Mouse (Mus musculus) B cell, adult 2 months (primary cell): ENCODE results near the gene Ywhab.
A peak's percentile ranks its signal among the peaks of the same experiment; 100 is the strongest.

Source experiments
- DNase-seq, 2 experiments: peaks; one replicate each; pipeline ENCODE4 v3.0.0; 2022

The Ywhab gene

DNA sequence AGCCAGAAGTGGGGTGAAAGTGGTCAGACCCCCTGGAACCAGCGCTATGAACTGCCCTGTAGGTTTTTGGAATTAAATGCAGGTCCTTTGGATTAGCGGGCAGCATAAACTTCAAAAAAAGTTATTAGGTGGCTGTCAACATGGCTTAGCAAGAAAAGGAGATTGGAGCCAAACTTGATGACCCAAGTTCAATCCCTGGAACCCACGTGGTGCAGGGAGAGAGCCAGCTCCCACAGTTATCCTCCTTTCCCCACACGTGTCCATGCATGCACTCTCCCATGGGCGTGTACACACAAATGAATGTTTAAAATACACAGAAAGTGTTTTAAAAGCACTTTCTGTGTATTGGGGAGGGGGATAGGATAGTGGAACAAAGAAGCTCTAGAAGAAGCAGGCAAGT lies 15.7 kb downstream of the Ywhab start:
- DNase-seq = no peak

DNA sequence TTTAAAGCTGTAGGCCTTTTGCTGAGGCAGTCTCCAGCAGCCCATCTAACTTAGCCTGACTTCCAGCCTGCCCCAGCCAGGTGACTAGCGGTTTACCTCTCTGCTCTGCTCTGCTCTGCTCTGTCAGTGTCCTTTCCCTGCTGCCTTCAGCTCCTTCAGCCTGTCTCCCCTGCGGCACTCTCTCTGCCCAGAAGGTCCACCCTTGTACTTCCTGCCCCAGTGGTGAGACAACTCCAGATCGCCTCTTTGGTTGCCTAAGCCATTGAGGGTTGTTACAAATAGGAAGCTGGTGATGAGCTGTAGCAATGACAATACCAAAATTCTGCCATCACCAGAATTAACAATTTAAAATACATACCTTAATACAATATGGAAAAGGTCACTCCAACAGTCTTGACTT lies 16.2 kb downstream of the Ywhab start:
- no peak for DNase-seq

DNA sequence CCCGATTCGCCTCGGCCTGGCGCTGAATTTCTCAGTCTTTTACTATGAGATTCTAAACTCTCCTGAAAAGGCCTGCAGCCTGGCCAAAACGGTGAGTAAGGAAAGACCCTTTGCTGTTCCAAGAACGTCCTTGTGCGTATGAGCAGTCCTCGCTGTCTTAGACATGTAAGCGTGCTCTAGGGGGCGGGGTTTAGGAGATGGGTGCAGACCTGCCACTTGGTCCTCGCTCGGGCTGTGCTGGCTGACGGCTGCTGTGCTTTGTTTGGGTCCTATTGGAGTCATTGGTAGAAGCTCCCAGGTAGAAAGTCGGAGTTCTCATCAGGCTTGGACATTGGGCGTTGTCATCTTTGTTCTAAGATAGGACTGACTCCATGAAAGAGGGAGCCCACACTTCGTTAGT lies 20.5 kb downstream of the Ywhab start:
- DNase-seq = no peak

DNA sequence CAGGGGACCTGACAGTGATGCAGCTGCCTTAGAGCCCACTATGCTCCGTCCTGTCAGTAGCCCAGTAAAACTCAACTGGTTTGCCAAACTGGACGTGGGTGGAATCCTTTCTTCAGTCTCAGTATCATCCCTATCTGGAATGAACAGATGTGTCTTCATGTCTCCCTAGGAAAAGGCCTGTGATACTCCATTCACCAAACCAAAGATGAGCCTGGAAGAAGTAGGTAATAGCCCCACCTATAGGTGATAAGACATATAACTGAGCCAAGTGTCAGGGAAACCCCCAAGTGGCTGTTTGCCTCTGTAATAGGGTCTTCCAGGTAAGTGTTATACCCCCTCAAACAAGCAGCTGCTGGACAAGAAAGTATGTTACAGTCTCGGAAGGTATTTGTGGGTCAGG lies 24.1 kb downstream of the Ywhab start:
- no peak for DNase-seq

DNA sequence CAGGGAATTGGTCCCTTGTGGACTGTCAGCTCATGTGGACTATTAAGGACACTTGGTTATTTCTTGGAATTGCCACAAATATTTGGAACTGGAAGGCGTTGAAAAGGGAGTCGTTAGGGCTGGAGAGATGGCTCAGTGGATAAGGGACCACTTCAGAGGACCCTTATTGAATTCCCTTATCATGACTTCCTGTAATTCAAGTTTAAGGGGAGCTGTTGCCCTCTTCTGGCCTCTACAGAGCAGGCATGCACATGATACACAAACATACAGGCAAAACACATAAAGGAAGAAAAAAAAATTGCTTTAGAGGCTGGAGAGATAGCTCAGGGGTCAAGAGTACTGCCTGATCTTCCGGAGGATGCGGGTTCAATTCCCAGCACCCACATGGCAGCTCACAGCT lies 25.2 kb downstream of the Ywhab start:
- DNase-seq = no peak

DNA sequence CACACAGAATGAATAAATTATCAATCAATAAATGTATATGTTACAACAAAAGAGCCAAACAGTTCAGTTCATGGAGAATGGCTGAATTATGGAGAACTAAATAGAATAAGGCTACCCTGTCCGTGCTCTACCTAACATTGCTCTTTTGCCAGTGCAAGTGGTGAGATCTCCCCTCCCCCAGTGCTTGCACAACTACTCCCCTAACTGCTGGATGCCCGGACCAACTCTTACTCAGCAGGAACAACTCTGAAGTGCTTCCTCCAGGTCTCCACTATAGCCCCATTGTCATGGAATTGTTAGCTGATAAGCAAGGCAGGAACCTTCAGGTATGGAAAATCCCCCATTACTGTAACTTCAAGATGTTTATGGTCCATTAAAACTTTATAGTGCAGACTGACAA lies 27.3 kb downstream of the Ywhab start:
- no peak for DNase-seq

GRCm38 (mm10) chr2:164025150-164025549 lies 30.4 kb downstream of the Ywhab start, which contains the start of gene Pabpc1l:
Gene Pabpc1l, plus strand, starts transcription at chr2:164025450.
- DNase-seq = no peak

GRCm38 (mm10) chr2:164031147-164031546 lies 36.4 kb downstream of the Ywhab start:
- DNase-seq = no peak

DNA sequence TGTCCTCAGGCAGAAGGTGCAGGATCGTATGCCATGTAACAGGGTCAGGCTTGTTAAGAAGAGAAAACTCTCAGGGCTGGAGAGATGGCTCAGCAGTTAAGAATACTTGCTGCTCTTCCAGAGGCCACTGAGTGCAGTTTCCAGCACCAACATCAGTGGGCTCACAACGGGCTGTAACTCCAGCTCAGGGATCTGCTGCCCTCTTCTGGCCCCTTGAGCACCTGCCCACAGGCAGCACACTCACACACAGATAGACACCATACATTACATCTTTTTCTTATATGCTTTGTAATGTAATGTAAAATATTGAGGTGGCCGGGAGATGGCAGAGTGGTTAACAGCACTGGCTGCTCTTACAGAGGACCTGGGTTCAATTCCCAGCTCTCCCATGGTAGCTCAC lies 38.2 kb downstream of the Ywhab start:
- DNase-seq = no peak

- DNase-seq = peak in 1 of 2 experiments; percentile 7
Measured at GRCm38 (mm10) chr2:164036520-164037019, 41.8 kb downstream of the Ywhab start.

GRCm38 (mm10) chr2:164038407-164039028 lies 43.8 kb downstream of the Ywhab start:
- DNase-seq = no peak

DNA sequence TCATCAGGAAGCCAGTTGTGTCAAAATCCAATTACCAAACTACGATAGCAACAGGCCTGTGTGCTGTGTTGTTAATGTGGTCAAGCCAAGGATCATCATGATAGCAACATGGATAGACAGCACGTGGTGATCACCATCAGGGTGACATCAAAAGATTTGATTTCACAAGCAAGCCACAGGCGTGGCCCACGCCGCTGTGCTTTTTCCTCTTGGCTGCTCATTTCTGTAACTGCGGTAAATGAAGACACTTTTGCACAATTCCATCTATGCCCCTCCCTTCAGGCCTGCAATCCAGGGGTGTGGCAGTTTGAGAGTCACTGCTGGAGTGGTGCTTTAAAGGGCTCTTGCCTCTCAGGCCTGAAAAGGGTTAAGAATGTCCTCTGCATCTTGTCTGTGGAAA lies 46.2 kb downstream of the Ywhab start:
- no peak for DNase-seq

DNA sequence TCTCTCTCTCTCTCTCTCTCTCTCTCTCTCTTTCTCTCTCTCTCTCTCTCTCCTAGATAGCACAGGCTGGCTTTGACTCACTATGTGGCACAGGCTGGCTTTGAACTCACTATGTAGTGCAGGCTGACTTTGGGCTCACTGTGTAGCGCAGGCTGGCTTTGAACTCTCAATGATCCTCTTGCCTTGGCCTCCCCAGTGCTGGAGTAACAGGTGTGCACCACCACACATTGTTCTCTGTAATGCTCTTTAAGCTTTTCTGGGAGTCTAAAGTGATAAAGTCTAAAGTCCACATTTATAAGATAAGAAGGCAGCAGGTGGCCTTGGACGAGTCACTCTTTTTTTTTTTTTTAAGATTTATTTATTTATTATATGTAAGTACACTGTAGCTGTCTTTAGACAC lies 46.8 kb downstream of the Ywhab start:
- DNase-seq = no peak

DNA sequence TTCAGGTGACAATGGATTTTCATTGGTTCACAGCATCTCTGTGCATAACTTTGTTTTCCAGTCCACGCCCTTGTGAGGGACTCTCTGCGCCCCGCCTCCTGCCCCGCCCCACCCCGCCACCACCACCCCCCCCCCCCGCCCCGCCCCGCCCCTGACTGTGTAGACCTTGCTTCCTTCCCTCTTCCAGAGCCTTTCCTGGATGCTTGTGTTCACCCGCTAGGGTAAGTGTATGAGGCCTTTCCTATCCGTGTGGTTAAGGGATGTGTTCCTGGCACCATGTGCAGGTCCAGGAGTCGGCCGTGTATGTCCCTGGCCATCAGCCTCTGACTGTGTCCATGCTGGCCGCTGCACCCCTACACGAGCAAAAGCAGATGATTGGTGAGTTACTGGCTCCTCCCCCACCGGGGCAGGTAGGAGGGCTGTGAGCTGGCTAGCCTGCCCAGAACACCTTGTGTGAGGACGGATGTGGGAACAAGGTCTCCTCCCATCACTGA lies 52.5 kb downstream of the Ywhab start:
- peak; percentile 66 to 70 for DNase-seq

DNA sequence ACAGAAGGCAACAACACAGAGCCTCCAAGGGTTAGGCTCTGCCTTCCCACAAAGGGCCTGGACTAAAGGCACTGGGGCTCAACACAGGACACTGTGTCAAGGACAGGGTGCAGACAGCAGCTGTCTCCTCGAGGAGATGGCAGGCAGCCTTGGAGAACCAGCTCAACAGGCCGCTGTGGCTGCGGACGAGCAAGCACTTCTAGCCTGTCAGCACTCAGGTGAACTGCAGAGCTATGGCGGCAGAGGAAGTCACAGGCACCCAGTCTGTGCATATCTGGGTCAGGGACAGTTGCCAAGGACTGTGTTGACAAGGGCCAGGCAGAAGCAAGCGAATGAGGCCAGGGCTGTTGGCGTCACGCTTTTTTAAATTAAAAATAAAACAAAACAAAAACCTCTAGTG lies 59.0 kb downstream of the Ywhab start:
- DNase-seq = no peak

DNA sequence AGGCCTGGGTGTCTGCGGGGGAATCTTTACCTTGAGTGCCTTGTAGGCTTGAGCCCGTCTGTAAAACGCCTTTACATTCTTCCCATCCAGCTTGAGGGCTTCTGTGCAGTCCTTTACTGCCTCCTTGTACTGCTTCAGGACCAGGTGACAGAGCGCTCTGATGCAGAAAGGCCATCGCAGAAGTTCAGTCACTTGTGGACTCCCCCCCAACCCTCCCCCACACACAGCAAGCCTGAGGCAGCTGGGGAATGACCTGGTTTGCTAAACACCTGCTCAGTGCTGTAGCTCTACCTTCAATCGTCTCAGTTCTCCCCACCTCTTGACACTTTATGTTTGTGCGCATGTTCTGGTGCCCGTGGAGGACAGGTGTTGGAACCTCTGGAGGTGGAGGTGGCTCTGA lies 59.9 kb downstream of the Ywhab start:
- no peak for DNase-seq

DNA sequence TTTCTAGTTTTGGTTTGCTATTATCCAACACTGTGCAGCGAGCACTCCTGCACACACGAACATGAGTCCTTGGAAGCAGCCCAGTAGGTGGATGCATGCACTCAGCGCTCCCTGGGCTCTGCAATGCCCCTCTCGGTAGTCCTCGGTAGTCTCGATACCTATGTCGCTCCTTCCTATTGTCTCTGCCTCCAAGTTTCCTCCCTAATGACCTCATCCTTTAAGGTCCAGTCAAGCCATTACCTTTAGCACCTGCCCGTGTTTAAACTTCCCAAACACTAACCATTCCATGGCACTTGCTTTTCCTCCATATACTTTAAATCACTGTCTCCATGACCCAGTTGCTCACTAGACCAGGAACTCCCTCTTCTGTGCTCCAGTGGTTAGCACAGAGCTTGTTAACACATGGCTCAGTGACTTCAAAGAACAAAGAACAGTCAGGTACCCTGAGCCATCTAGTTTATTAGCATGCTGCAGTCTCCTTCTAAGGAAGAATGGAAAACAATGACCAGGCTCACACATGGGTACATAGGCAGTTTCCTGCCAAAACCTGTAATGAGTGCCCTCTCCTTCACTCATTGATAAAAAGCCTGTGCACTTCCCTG lies 65.0 kb downstream of the Ywhab start:
- DNase-seq = no peak
